Mouse (Mus musculus): ENCODE data around the gene Gm11985. TPM values are rescaled to one million over a fixed set of nuclear protein-coding genes. Genes with fewer than 3 reads are reported as not detected.

Gene Gm11985
- total and polyA plus RNA-seq, 3 experiments = not detected

DNA sequence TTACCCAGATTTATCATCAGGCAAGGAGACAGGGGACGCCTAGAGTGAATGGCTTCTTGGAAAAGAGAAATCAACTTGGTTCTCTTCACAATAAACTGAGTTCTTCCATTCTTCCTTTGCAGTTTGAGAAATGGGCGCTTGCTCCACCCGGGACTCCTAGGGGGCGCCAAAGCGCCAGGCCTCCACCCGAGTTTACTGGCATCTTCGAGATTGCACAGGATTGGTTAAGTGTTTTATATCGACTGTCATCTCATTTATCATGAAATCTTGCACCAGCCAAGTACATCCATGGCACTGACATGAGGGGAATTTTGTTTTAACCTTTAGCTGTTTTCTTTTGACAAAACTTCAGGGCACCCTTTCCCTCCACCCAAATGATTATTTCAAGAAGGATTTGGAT is 27.3 kb upstream of the Gm11985 start:
- Histone ChIP-seq H3K4me2 (ENCODE audit: insufficient read depth, low read depth, poor library complexity, severe bottlenecking) (no peak overlapping the region), H3K36me3 (replicated peaks in 1 of 2; ENCODE audit: control insufficient read depth in 1 of 2, insufficient read depth in 1 of 2, low read length in 1 of 2) (no peaks in the 10 kb centered on the region), H3K9me3 (replicated peaks; ENCODE audit: low read length) (peaks cover 34% of the 10 kb centered on the region), H3K27me3 (replicated peaks) (no peaks in the 10 kb centered on the region), H3K9ac (ENCODE audit: insufficient read depth, low read depth) (no peak overlapping the region), H3K4me1 (ENCODE audit: control insufficient read depth in 1 of 2, insufficient read depth in 2 of 2) (no peaks in the 10 kb centered on the region), H3K27ac (ENCODE audit: insufficient read depth, low read depth) (no peak overlapping the region), H3K79me2 (replicated peaks; ENCODE audit: control insufficient read depth, extremely low read depth, insufficient read depth, poor library complexity, severe bottlenecking) (no peaks in the 10 kb centered on the region), H3K4me3 (replicated peaks in 1 of 3; ENCODE audit: low read depth in 2 of 3, low read length in 2 of 3, poor library complexity in 1 of 3) (no peak overlapping the region)
- dilution Hi-C loops (cut with MboI; ENCODE audit: extremely low pct_ligation_motif_present, extremely low pct_unique_long_range_greater_than_20kb, low sequenced_read_pairs) (no loop called here), in situ Hi-C loops (cut with MboI; ENCODE audit: low pct_ligation_motif_present, low pct_unique_long_range_greater_than_20kb, low sequenced_read_pairs) (loop anchor here (25.0 kb wide), 1 partner anchor 1022 kb away; no protein-coding TSS in a partner anchor)
- TF ChIP-seq MAX (IDR thresholded peaks at IDR 0.05; ENCODE audit: low read length) (no peak), RAD21 (IDR thresholded peaks at IDR 0.05; ENCODE audit: low read depth, low read length) (peak; percentile 50), SMC3 (IDR thresholded peaks at IDR 0.05; ENCODE audit: low read depth, low read length) (peak; percentile 30), ZNF384 (IDR thresholded peaks at IDR 0.05; ENCODE audit: low read depth, low read length) (no peak), CTCF (conservative IDR thresholded peaks at IDR 0.05 in 1 of 2, IDR thresholded peaks at IDR 0.05 in 1 of 2; ENCODE audit: low read depth in 2 of 2, low read length in 2 of 2) (peak; percentile 25 to 68; a peak in 3 of 4 replicates), PAX5 (IDR thresholded peaks at IDR 0.05; ENCODE audit: low read length) (no peak)
- DNase-seq (ENCODE audit: extremely low read depth) = peak; percentile 3

GRCm38 (mm10) chr11:7214761-7215160 is 26.4 kb upstream of the Gm11985 start:
- Histone ChIP-seq H3K9me3 (replicated peaks; ENCODE audit: low read length) (peaks cover 36% of the 10 kb centered on the region), H3K36me3 (replicated peaks in 1 of 2; ENCODE audit: control insufficient read depth in 1 of 2, insufficient read depth in 1 of 2, low read length in 1 of 2) (no peaks in the 10 kb centered on the region), H3K9ac (ENCODE audit: insufficient read depth, low read depth) (no peak overlapping the region), H3K4me1 (ENCODE audit: control insufficient read depth in 1 of 2, insufficient read depth in 2 of 2) (no peaks in the 10 kb centered on the region), H3K4me2 (ENCODE audit: insufficient read depth, low read depth, poor library complexity, severe bottlenecking) (no peak overlapping the region), H3K79me2 (replicated peaks; ENCODE audit: control insufficient read depth, extremely low read depth, insufficient read depth, poor library complexity, severe bottlenecking) (no peaks in the 10 kb centered on the region), H3K27ac (ENCODE audit: insufficient read depth, low read depth) (no peak overlapping the region), H3K27me3 (replicated peaks) (no peaks in the 10 kb centered on the region), H3K4me3 (replicated peaks in 1 of 3; ENCODE audit: low read depth in 2 of 3, low read length in 2 of 3, poor library complexity in 1 of 3) (no peak overlapping the region)
- TF ChIP-seq CHD2 (IDR thresholded peaks at IDR 0.05; ENCODE audit: low read length) = no peak
- TF ChIP-seq EP300 (IDR thresholded peaks at IDR 0.05; ENCODE audit: low read length) = no peak
- peak in 1 of 2 experiments; percentile 15; a peak in 1 of 4 replicates for TF ChIP-seq CTCF (conservative IDR thresholded peaks at IDR 0.05 in 1 of 2, IDR thresholded peaks at IDR 0.05 in 1 of 2; ENCODE audit: low read depth in 2 of 2, low read length in 2 of 2)
- TF ChIP-seq ELF1 (IDR thresholded peaks at IDR 0.05; ENCODE audit: low read depth, low read length) = no peak
- in situ Hi-C loops (cut with MboI; ENCODE audit: low pct_ligation_motif_present, low pct_unique_long_range_greater_than_20kb, low sequenced_read_pairs) = loop anchor here (25.0 kb wide), 1 partner anchor 1023 kb away; no protein-coding TSS in a partner anchor
- no peak for DNase-seq (ENCODE audit: extremely low read depth)
- dilution Hi-C loops (cut with MboI; ENCODE audit: extremely low pct_ligation_motif_present, extremely low pct_unique_long_range_greater_than_20kb, low sequenced_read_pairs) = no loop called here

- no peak for DNase-seq (ENCODE audit: extremely low read depth)
- H3K4me1 ChIP-seq (ENCODE audit: control insufficient read depth in 1 of 2, insufficient read depth in 2 of 2) = no peaks in the 10 kb centered on the region
- no peak overlapping the region for H3K4me3 ChIP-seq (replicated peaks in 1 of 3; ENCODE audit: low read depth in 2 of 3, low read length in 2 of 3, poor library complexity in 1 of 3)
- peaks cover 40% of the 10 kb centered on the region for H3K9me3 ChIP-seq (replicated peaks; ENCODE audit: low read length)
- no peak overlapping the region for H3K27ac ChIP-seq (ENCODE audit: insufficient read depth, low read depth)
- H3K4me2 ChIP-seq (ENCODE audit: insufficient read depth, low read depth, poor library complexity, severe bottlenecking) = no peak overlapping the region
- H3K79me2 ChIP-seq (replicated peaks; ENCODE audit: control insufficient read depth, extremely low read depth, insufficient read depth, poor library complexity, severe bottlenecking) = no peaks in the 10 kb centered on the region
- dilution Hi-C loops (cut with MboI; ENCODE audit: extremely low pct_ligation_motif_present, extremely low pct_unique_long_range_greater_than_20kb, low sequenced_read_pairs) = no loop called here
- no peak overlapping the region for H3K9ac ChIP-seq (ENCODE audit: insufficient read depth, low read depth)
- H3K36me3 ChIP-seq (replicated peaks in 1 of 2; ENCODE audit: control insufficient read depth in 1 of 2, insufficient read depth in 1 of 2, low read length in 1 of 2) = no peaks in the 10 kb centered on the region
- TF ChIP-seq RAD21 (IDR thresholded peaks at IDR 0.05; ENCODE audit: low read depth, low read length) (no peak), RCOR1 (conservative IDR thresholded peaks at IDR 0.05; ENCODE audit: low read depth, low read length) (no peak), SMC3 (IDR thresholded peaks at IDR 0.05; ENCODE audit: low read depth, low read length) (no peak), NRF1 (IDR thresholded peaks at IDR 0.05; ENCODE audit: low read depth, low read length) (no peak), ELF1 (IDR thresholded peaks at IDR 0.05; ENCODE audit: low read depth, low read length) (no peak), TCF12 (IDR thresholded peaks at IDR 0.05; ENCODE audit: low read depth, low read length) (no peak), CTCF (conservative IDR thresholded peaks at IDR 0.05 in 1 of 2, IDR thresholded peaks at IDR 0.05 in 1 of 2; ENCODE audit: low read depth in 2 of 2, low read length in 2 of 2) (no peak), MAFK (IDR thresholded peaks at IDR 0.05; ENCODE audit: insufficient replicate concordance, low read length) (no peak), ZKSCAN1 (IDR thresholded peaks at IDR 0.05; ENCODE audit: borderline replicate concordance, low read depth, low read length) (no peak), ZNF384 (IDR thresholded peaks at IDR 0.05; ENCODE audit: low read depth, low read length) (no peak), CHD2 (IDR thresholded peaks at IDR 0.05; ENCODE audit: low read length) (no peak), MYC (IDR thresholded peaks at IDR 0.05; ENCODE audit: low read depth, low read length) (no peak)
- in situ Hi-C loops (cut with MboI; ENCODE audit: low pct_ligation_motif_present, low pct_unique_long_range_greater_than_20kb, low sequenced_read_pairs) = loop anchor here (25.0 kb wide), 1 partner anchor 1023 kb away; no protein-coding TSS in a partner anchor
- no peaks in the 10 kb centered on the region for H3K27me3 ChIP-seq (replicated peaks)
Measured at GRCm38 (mm10) chr11:7214342-7214660, 25.9 kb upstream of the Gm11985 start.
